Mouse (Mus musculus): ENCODE measurements around the gene Scrn2. TPM values are rescaled to one million over a fixed set of nuclear protein-coding genes. Genes with fewer than 3 reads are reported as not detected.

Gene Scrn2
- total RNA-seq, 2 experiments from 2014 or later = 15.4 TPM

GRCm38 (mm10) chr11:97050216-97050943, 20.6 kb downstream of the Scrn2 start, which contains the start of gene Osbpl7:
Gene Osbpl7 (plus strand): TSS chr11:97050628.
- DNase-seq = peak; percentile 80 to 85

- no peak for DNase-seq
Observed at GRCm38 (mm10) chr11:97050944-97051586, 21.3 kb downstream of the Scrn2 start.

GRCm38 (mm10) chr11:97052219-97052646, 22.5 kb downstream of the Scrn2 start:
- peak in 1 of 2 experiments; percentile 17 for DNase-seq

GRCm38 (mm10) chr11:97063274-97063920, 33.7 kb downstream of the Scrn2 start:
- no peak for DNase-seq

GRCm38 (mm10) chr11:97063921-97064295, 34.2 kb downstream of the Scrn2 start:
- DNase-seq = no peak

- DNase-seq = no peak
Observed at GRCm38 (mm10) chr11:97065538-97066295, 36.0 kb downstream of the Scrn2 start.

GRCm38 (mm10) chr11:97066656-97067360, 37.1 kb downstream of the Scrn2 start:
- DNase-seq = no peak

- DNase-seq = no peak
Observed at GRCm38 (mm10) chr11:97069333-97069732, 39.6 kb downstream of the Scrn2 start.

GRCm38 (mm10) chr11:97069770-97070169, 40.0 kb downstream of the Scrn2 start:
- DNase-seq = no peak

- DNase-seq = peak; percentile 37 to 55
Observed at GRCm38 (mm10) chr11:97071129-97071528, 41.4 kb downstream of the Scrn2 start.

GRCm38 (mm10) chr11:97072533-97072932, 42.8 kb downstream of the Scrn2 start:
- DNase-seq = peak; percentile 22 to 60

- no peak for DNase-seq
Observed at GRCm38 (mm10) chr11:97074235-97074634, 44.5 kb downstream of the Scrn2 start.

GRCm38 (mm10) chr11:97078751-97079150, 49.0 kb downstream of the Scrn2 start:
- no peak for DNase-seq

GRCm38 (mm10) chr11:97080291-97080690, 50.6 kb downstream of the Scrn2 start:
- no peak for DNase-seq

- DNase-seq = peak; percentile 37 to 62
Observed at GRCm38 (mm10) chr11:97082977-97083376, 53.2 kb downstream of the Scrn2 start.

Small RNAs within 50 kb of the gene (microRNA-seq; reads per million reads assigned to microRNA genes)
- gene Mir8103 = 3.2 to 4.6 reads per million in 2 experiments

Other genes with a start within 250 kb of the Scrn2 start
- gene Cbx1, start 240.8 kb upstream of the Scrn2 start, total RNA-seq (2021) = 10 to 100 TPM; 35.7 TPM
- gene Nfe2l1, start 200.0 kb upstream of the Scrn2 start, total RNA-seq (2021) = 100 to 1,000 TPM; 458 to 487 TPM
- gene Copz2, start 180.1 kb upstream of the Scrn2 start, total RNA-seq (2021) = 10 to 100 TPM; 35.5 to 37.3 TPM
- 10 to 100 TPM; 23.4 to 25.1 TPM for gene Cdk5rap3, start 113.4 kb upstream of the Scrn2 start, total RNA-seq (2021)
- 1 to 10 TPM in 1 of 2 experiments, under 1 TPM in 1; 0.79 to 2.2 TPM for gene Prr15l, start 101.8 kb upstream of the Scrn2 start, total RNA-seq (2021)
- gene Pnpo, start 86.0 kb upstream of the Scrn2 start, total RNA-seq (2021) = 10 to 100 TPM; 16.7 to 17.4 TPM
- gene Sp2, start 47.0 kb upstream of the Scrn2 start, total RNA-seq (2021) = 10 to 100 TPM in 1 of 2 experiments, 1 to 10 TPM in 1; 7.4 to 10.3 TPM
- gene Sp6, start 16.5 kb upstream of the Scrn2 start, total RNA-seq (2021) = under 1 TPM in 1 of 2 experiments, not detected in 1; 0.21 TPM
- under 1 TPM; 0.25 to 0.36 TPM for gene Lrrc46, start 11.5 kb downstream of the Scrn2 start, total RNA-seq (2021)
- 10 to 100 TPM; 92.1 to 94.8 TPM for gene Mrpl10, start 11.6 kb downstream of the Scrn2 start, total RNA-seq (2021)
- gene Osbpl7, start 20.7 kb downstream of the Scrn2 start, total RNA-seq (2021) = 1 to 10 TPM; 3.8 to 5.1 TPM
- under 1 TPM; 0.10 to 0.41 TPM for gene Tbx21, start 85.4 kb downstream of the Scrn2 start, total RNA-seq (2021)
- gene Tbkbp1, start 121.6 kb downstream of the Scrn2 start, total RNA-seq (2021) = 10 to 100 TPM; 12.5 to 15.0 TPM
- 10 to 100 TPM; 80.8 to 82.9 TPM for gene Kpnb1, start 157.9 kb downstream of the Scrn2 start, total RNA-seq (2021)